Mouse (Mus musculus): ENCODE measurements at regions not wholly inside any gene's neighbourhood (a gene's known extent, or its start where the extent isn't known, plus 50 kb on each side); places are given as distances from the start of the nearest gene placed in this dataset.

- no peaks in the 10 kb centered on the region for H3K36me3 ChIP-seq (ENCODE audit: insufficient read depth, low read length)
- no peak overlapping the region for H3K4me3 ChIP-seq (replicated peaks; ENCODE audit: low read length)
- TF ChIP-seq CTCF (conservative IDR thresholded peaks at IDR 0.05; ENCODE audit: low read length) (no peak), NANOG (IDR thresholded peaks at IDR 0.05; ENCODE audit: borderline replicate concordance, low read length) (no peak), POU5F1 (IDR thresholded peaks at IDR 0.05; ENCODE audit: borderline replicate concordance, low read length) (no peak)
- no peaks in the 10 kb centered on the region for H3K9me3 ChIP-seq (ENCODE audit: low read length)
- no peaks in the 10 kb centered on the region for H3K27me3 ChIP-seq (ENCODE audit: insufficient read depth, low read length)
- no peaks in the 10 kb centered on the region for H3K4me1 ChIP-seq (replicated peaks; ENCODE audit: low read depth, low read length)
Measured at GRCm38 (mm10) chr19:15692379-15693023, 254.6 kb downstream of the Psat1 start.

DNA sequence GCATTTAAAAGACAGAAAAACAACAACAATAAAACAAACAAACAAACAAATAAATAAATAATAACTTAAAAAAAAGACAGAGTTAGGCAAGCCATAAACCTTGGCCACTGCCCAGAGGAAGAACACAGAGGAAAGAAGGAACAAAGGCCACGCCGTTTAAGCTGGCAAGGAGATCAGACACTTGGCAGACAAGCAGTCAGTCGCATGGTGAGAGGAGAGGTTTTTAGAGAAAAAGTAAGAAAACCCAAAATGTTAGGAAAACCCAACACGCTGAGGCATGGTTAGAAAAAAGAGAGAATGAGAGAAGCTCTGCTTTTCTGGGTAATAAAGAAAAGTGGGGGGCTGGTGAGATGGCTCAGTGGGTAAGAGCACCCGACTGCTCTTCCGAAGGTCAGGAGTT is 277.1 kb downstream of the Psat1 start:
- no peak for TF ChIP-seq NANOG (IDR thresholded peaks at IDR 0.05; ENCODE audit: borderline replicate concordance, low read length)
- no peak for TF ChIP-seq CTCF (conservative IDR thresholded peaks at IDR 0.05; ENCODE audit: low read length)
- TF ChIP-seq POU5F1 (IDR thresholded peaks at IDR 0.05; ENCODE audit: borderline replicate concordance, low read length): no peak
- Histone ChIP-seq H3K4me3 (replicated peaks; ENCODE audit: low read length) (no peak overlapping the region), H3K27me3 (ENCODE audit: insufficient read depth, low read length) (0 out of 2 replicates have a peak, but pooled peaks cover 2% of the 10 kb centered on the region), H3K4me1 (replicated peaks; ENCODE audit: low read depth, low read length) (no peaks in the 10 kb centered on the region), H3K36me3 (ENCODE audit: insufficient read depth, low read length) (no peaks in the 10 kb centered on the region), H3K9me3 (ENCODE audit: low read length) (peaks cover 11% of the 10 kb centered on the region; the same call in 1 of the 2 replicates)

DNA sequence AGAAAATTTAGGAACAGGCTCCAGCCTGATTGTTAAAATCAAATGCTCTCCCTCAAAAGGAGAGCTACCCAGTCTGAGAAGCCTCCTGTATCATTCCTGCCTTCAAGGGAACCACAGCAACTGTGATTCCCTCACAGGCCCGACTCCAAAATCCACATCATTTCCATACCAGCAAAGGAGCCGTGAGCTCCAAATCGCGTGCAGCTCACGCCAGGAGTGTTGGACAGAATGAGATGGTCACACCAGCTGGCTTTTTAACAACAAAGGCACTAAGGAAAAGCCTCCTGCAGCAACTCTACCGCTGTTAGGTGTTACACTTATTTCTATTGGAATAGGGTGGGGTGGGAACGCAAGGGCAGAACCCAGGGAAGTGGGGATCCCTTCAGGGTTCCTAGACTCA is 277.6 kb downstream of the Psat1 start:
- no peak for TF ChIP-seq NANOG (IDR thresholded peaks at IDR 0.05; ENCODE audit: borderline replicate concordance, low read length)
- TF ChIP-seq POU5F1 (IDR thresholded peaks at IDR 0.05; ENCODE audit: borderline replicate concordance, low read length): no peak
- TF ChIP-seq CTCF (conservative IDR thresholded peaks at IDR 0.05; ENCODE audit: low read length): no peak
- H3K4me3 ChIP-seq (replicated peaks; ENCODE audit: low read length): no peak overlapping the region
- peaks cover 11% of the 10 kb centered on the region; the same call in 1 of the 2 replicates for H3K9me3 ChIP-seq (ENCODE audit: low read length)

DNA sequence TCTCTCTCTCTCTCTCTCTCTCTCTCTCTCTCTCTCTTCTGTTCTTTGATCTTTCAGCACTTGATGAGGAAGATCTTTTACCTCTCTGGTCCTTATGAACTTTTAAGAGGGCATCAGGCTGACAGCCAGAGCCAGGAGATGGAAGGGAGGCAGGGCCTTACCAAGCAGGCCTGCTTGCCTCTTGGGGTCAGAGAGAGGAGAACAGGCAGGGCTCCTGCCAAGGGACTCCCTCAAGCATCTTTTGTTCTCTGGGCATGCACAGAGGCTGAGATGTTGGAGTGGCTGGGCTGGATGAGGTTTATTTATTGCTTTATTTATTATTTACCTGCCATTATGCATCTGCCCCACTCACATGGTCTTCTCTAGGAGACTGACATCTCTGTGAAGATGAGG is 278.5 kb downstream of the Psat1 start:
- TF ChIP-seq POU5F1 (IDR thresholded peaks at IDR 0.05; ENCODE audit: borderline replicate concordance, low read length): no peak
- TF ChIP-seq NANOG (IDR thresholded peaks at IDR 0.05; ENCODE audit: borderline replicate concordance, low read length): no peak
- no peak for TF ChIP-seq CTCF (conservative IDR thresholded peaks at IDR 0.05; ENCODE audit: low read length)
- Histone ChIP-seq H3K36me3 (ENCODE audit: insufficient read depth, low read length) (no peaks in the 10 kb centered on the region), H3K27me3 (ENCODE audit: insufficient read depth, low read length) (0 out of 2 replicates have a peak, but pooled peaks cover 2% of the 10 kb centered on the region), H3K9me3 (ENCODE audit: low read length) (peaks cover 11% of the 10 kb centered on the region; the same call in 1 of the 2 replicates), H3K4me1 (replicated peaks; ENCODE audit: low read depth, low read length) (no peaks in the 10 kb centered on the region), H3K4me3 (replicated peaks; ENCODE audit: low read length) (no peak overlapping the region)

More for the DNA sequence above, 277.6 kb downstream of the Psat1 start:
- H3K36me3 ChIP-seq (ENCODE audit: insufficient read depth, low read length): no peaks in the 10 kb centered on the region
- 0 out of 2 replicates have a peak, but pooled peaks cover 2% of the 10 kb centered on the region for H3K27me3 ChIP-seq (ENCODE audit: insufficient read depth, low read length)
- H3K4me1 ChIP-seq (replicated peaks; ENCODE audit: low read depth, low read length): no peaks in the 10 kb centered on the region

- Histone ChIP-seq H3K4me1 (replicated peaks; ENCODE audit: low read depth, low read length) (no peaks in the 10 kb centered on the region), H3K9me3 (ENCODE audit: low read length) (peaks cover 6% of the 10 kb centered on the region; the same call in 1 of the 2 replicates), H3K36me3 (ENCODE audit: insufficient read depth, low read length) (no peaks in the 10 kb centered on the region), H3K27me3 (ENCODE audit: insufficient read depth, low read length) (no peaks in the 10 kb centered on the region), H3K4me3 (replicated peaks; ENCODE audit: low read length) (no peak overlapping the region)
- TF ChIP-seq POU5F1 (IDR thresholded peaks at IDR 0.05; ENCODE audit: borderline replicate concordance, low read length) (no peak), CTCF (conservative IDR thresholded peaks at IDR 0.05; ENCODE audit: low read length) (no peak), NANOG (IDR thresholded peaks at IDR 0.05; ENCODE audit: borderline replicate concordance, low read length) (no peak)
Measured at GRCm38 (mm10) chr19:15667889-15668623, 279.1 kb downstream of the Psat1 start.

- Histone ChIP-seq H3K27me3 (ENCODE audit: insufficient read depth, low read length) (no peaks in the 10 kb centered on the region), H3K9me3 (ENCODE audit: low read length) (no peaks in the 10 kb centered on the region), H3K4me1 (replicated peaks; ENCODE audit: low read depth, low read length) (no peaks in the 10 kb centered on the region), H3K36me3 (ENCODE audit: insufficient read depth, low read length) (no peaks in the 10 kb centered on the region), H3K4me3 (replicated peaks; ENCODE audit: low read length) (no peak overlapping the region)
- TF ChIP-seq POU5F1 (IDR thresholded peaks at IDR 0.05; ENCODE audit: borderline replicate concordance, low read length) (no peak), CTCF (conservative IDR thresholded peaks at IDR 0.05; ENCODE audit: low read length) (no peak), NANOG (IDR thresholded peaks at IDR 0.05; ENCODE audit: borderline replicate concordance, low read length) (no peak)
Measured at GRCm38 (mm10) chr19:15663659-15664255, 283.4 kb downstream of the Psat1 start.

DNA sequence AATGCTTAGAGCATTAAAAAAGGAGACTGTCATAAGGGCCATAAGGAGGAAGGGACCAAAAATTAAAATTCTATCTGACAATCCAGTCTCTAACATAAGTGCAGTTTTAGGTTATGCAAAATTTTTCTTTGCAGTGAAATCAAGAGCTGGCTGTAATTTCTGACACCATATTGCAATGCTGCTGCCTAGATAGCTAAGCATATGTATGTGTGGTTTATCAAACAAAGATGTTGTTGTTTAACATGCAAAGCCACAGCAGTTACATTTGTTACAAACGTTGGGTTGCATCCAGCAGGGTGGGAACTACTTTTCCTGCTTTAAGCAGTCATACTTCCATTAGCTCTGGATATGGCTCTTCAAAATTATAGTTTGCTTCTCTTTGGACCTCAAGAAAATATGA is 288.5 kb downstream of the Psat1 start:
- Histone ChIP-seq H3K36me3 (ENCODE audit: insufficient read depth, low read length) (no peaks in the 10 kb centered on the region), H3K4me3 (replicated peaks; ENCODE audit: low read length) (no peak overlapping the region), H3K9me3 (ENCODE audit: low read length) (no peaks in the 10 kb centered on the region), H3K27me3 (ENCODE audit: insufficient read depth, low read length) (no peaks in the 10 kb centered on the region), H3K4me1 (replicated peaks; ENCODE audit: low read depth, low read length) (no peaks in the 10 kb centered on the region)
- TF ChIP-seq NANOG (IDR thresholded peaks at IDR 0.05; ENCODE audit: borderline replicate concordance, low read length): no peak
- no peak for TF ChIP-seq CTCF (conservative IDR thresholded peaks at IDR 0.05; ENCODE audit: low read length)
- no peak for TF ChIP-seq POU5F1 (IDR thresholded peaks at IDR 0.05; ENCODE audit: borderline replicate concordance, low read length)

DNA sequence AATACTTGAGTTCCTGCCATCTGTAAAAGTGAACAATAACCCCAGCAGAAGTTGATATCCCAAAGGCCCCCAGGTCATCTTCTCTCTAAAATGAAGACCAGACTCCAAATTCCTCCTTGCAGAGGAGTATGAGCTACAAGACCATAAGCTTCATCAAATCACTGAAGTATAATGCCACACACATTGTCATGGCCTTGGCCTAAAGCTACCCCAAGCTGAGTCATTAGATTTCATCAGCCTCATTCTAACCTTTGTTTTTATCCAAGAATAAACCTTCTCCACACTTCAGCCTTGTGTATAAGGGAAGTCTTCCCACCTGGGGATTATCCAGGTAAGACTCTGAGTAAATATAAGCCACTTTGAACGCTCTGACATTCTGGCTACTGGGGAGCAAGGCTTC is 289.3 kb downstream of the Psat1 start:
- H3K4me3 ChIP-seq (replicated peaks; ENCODE audit: low read length): no peak overlapping the region
- no peaks in the 10 kb centered on the region for H3K36me3 ChIP-seq (ENCODE audit: insufficient read depth, low read length)
- no peaks in the 10 kb centered on the region for H3K9me3 ChIP-seq (ENCODE audit: low read length)
- H3K27me3 ChIP-seq (ENCODE audit: insufficient read depth, low read length): no peaks in the 10 kb centered on the region
- H3K4me1 ChIP-seq (replicated peaks; ENCODE audit: low read depth, low read length): no peaks in the 10 kb centered on the region
- TF ChIP-seq NANOG (IDR thresholded peaks at IDR 0.05; ENCODE audit: borderline replicate concordance, low read length): no peak
- no peak for TF ChIP-seq CTCF (conservative IDR thresholded peaks at IDR 0.05; ENCODE audit: low read length)
- TF ChIP-seq POU5F1 (IDR thresholded peaks at IDR 0.05; ENCODE audit: borderline replicate concordance, low read length): no peak
